Mouse (Mus musculus) kidney, postnatal 0 days (tissue): ENCODE data around the gene Tagln2. TPM values are rescaled to one million over a fixed set of nuclear protein-coding genes. Genes with fewer than 3 reads are reported as not detected.
A peak's percentile ranks its signal among the peaks of the same experiment; 100 is the strongest.

Experiments used
- ATAC-seq: fragments of 200-750 bp; cut with Nextera tagmentation; replicated peaks from 2 replicates; pipeline ENCODE4 v1.8.0; 2017; ENCODE audit warnings: low read depth, moderate number of reproducible peaks, moderate TSS enrichment, moderate library complexity; ENCODE audit not compliant: low FRiP score
- DNase-seq: peaks from one replicate; pipeline ENCODE4 v3.0.0-alpha.2; 2016; ENCODE audit warnings: low spot score
- H3K27ac ChIP-seq: fragments of 300-500 bp; sonication (generic); 2 replicates; pipeline ENCODE4 v1.5.1; 2014; ENCODE audit warnings: mild to moderate bottlenecking
- H3K27me3 ChIP-seq: fragments of 300-500 bp; sonication (generic); 2 replicates; pipeline ENCODE4 v1.6.1; 2014; ENCODE audit warnings: low read length, mixed read lengths; ENCODE audit not compliant: insufficient read depth
- H3K36me3 ChIP-seq: fragments of 300-500 bp; sonication (generic); 2 replicates; pipeline ENCODE4 v1.6.1; 2014; ENCODE audit warnings: low read length, mixed read lengths; ENCODE audit not compliant: insufficient read depth
- H3K4me1 ChIP-seq: fragments of 300-500 bp; sonication (generic); replicated peaks from 2 replicates; pipeline ENCODE4 v1.6.1; 2014; ENCODE audit warnings: antibody characterized with exemption, low read length, mixed read lengths; ENCODE audit not compliant: insufficient read depth
- H3K4me2 ChIP-seq: fragments of 300-500 bp; sonication (generic); 2 replicates; pipeline ENCODE4 v1.6.1; 2014; ENCODE audit warnings: mild to moderate bottlenecking, low read length, moderate library complexity, mixed read lengths
- H3K4me3 ChIP-seq: fragments of 300-500 bp; sonication (generic); replicated peaks from 2 replicates; pipeline ENCODE4 v1.5.1; 2014; ENCODE audit warnings: low read depth, low read length
- H3K9ac ChIP-seq: fragments of 300-500 bp; sonication (generic); 2 replicates; pipeline ENCODE4 v1.6.1; 2014; ENCODE audit warnings: low read depth, low read length
- H3K9me3 ChIP-seq: fragments of 300-500 bp; sonication (generic); replicated peaks from 2 replicates; pipeline ENCODE4 v1.6.1; 2016; ENCODE audit warnings: low read length, inconsistent platforms, mixed read lengths
- CTCF ChIP-seq: IDR thresholded peaks from 2 replicates; pipeline ENCODE4 v1.5.1; 2016; ENCODE audit warnings: antibody characterized with exemption, low read depth, mild to moderate bottlenecking, moderate library complexity
- WGBS: fragments of 180-500 bp; shearing (Covaris S2); extraction: QIAGEN DNeasy Blood & Tissue Kit; methylation state at CpG from one replicate; pipeline ENCODE4 v1.1.7; 2014; 5-methylcytosine and 5-hydroxymethylcytosine counted together
- polyA plus RNA-seq: library from polyadenylated mRNA; unstranded; fragments of >200 nt; fragmentation: Nextera tagmentation; extraction: Ambion mirVana; gene quantifications from 2 replicates; pipeline ENCODE4 v1.2.1, GENCODE M21; 2015

The Tagln2 gene
- polyA plus RNA-seq, 1 experiment from 2014 or later: 225 TPM

- TF ChIP-seq CTCF: no peak
- 56% methylated on average over 6 of the region's 6 CpGs for WGBS
- no peaks in the 10 kb centered on the region for H3K9me3 ChIP-seq
- DNase-seq (no peak), ATAC-seq (no peak)
- no peaks in the 10 kb centered on the region for H3K36me3 ChIP-seq
- H3K4me2 ChIP-seq: no peak overlapping the region
- H3K27me3 ChIP-seq: no peaks in the 10 kb centered on the region
- no peak overlapping the region for H3K9ac ChIP-seq
- H3K27ac ChIP-seq: no peak overlapping the region
- H3K4me1 ChIP-seq: peaks cover 20% of the 10 kb centered on the region
- no peak overlapping the region for H3K4me3 ChIP-seq
Measured at GRCm38 (mm10) chr1:172519644-172520043, 19.8 kb downstream of the Tagln2 start.

GRCm38 (mm10) chr1:172520576-172521440 is 21.0 kb downstream of the Tagln2 start, which contains the start of gene Cfap45:
Cfap45 (plus strand) TSS chr1:172520801.
- TF ChIP-seq CTCF: no peak
- Histone ChIP-seq H3K9me3 (no peaks in the 10 kb centered on the region), H3K4me3 (peak within 1 kb of the TSS; percentile 31), H3K4me2 (peak within 1 kb of the TSS; percentile 62), H3K4me1 (peaks cover 13% of the 10 kb centered on the region; the same call in 1 of the 2 replicates), H3K36me3 (no peaks in the 10 kb centered on the region), H3K9ac (peak within 1 kb of the TSS; percentile 31; the same call in 1 of the 2 replicates), H3K27me3 (no peaks in the 10 kb centered on the region), H3K27ac (peak within 1 kb of the TSS; percentile 33; the same call in 1 of the 2 replicates)
- DNase-seq (peak; percentile 97), ATAC-seq (peak; percentile 85)
- 4% methylated on average over 28 of the region's 28 CpGs for WGBS

GRCm38 (mm10) chr1:172522524-172522923 is 22.7 kb downstream of the Tagln2 start:
- TF ChIP-seq CTCF: no peak
- H3K9ac ChIP-seq: no peak overlapping the region
- WGBS: 69% methylated on average over 7 of the region's 7 CpGs
- ATAC-seq (no peak), DNase-seq (no peak)
- H3K27me3 ChIP-seq: no peaks in the 10 kb centered on the region
- H3K4me1 ChIP-seq: peaks cover 13% of the 10 kb centered on the region; the same call in 1 of the 2 replicates
- no peaks in the 10 kb centered on the region for H3K9me3 ChIP-seq
- H3K4me2 ChIP-seq: no peak overlapping the region
- no peak overlapping the region for H3K27ac ChIP-seq
- H3K36me3 ChIP-seq: no peaks in the 10 kb centered on the region
- H3K4me3 ChIP-seq: no peak overlapping the region

DNA sequence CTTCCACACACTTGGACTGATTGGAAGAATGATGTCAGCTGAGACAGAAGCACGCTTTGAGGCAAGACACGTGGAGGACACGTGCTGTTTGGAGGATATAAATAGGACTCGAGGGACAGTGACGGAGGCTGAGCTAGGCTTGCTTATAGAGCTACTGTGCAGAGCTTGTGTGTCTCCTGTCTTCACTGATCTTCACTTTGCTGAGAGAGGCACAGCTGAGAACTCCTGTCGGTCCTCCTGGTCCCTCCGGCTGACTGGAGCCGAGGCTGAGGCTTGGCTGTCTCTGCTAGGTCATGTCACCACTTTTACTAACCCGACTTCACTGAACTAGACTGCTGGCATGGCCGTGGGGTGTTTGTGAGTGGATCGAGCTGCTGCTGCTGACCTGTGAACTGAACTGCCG is 23.9 kb downstream of the Tagln2 start:
- no peak for ATAC-seq
- no peak overlapping the region for H3K27ac ChIP-seq
- 49% methylated on average over 12 of the region's 12 CpGs for WGBS

DNA sequence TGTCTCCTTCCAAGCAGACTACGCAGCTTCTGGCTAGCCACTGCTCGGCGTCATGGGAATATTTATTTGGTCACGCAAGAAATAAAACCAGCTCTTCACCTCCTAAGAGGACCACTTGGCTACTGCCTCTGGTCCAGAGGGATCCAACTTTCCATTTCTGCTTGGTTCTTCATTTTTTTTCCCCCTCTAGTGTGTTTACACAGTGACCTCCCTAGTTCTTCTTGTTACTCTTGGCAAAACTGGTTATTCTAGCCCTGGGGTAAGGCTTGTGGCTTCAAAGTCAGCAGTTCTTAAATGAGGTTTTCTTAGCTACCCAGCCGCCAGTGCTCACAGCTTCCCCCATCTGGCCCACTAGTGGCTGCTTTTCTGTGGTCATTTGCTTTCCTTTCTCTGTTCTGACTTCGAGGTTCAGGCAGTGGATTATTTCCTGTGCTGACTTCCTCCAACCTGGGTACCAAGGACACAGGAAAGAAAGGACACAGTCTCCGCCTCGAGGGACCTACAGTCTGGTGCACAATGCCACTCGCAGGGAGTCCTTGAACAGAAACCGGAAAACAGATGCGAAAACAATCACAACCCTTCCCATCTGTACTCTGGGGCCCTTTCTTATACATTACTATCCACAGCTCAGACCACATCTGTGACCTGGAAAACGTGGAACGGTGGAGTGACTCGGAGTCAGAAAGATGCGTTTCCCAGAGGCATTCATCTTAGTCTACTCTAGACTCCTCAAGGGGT is 25.3 kb downstream of the Tagln2 start:
- H3K4me1 ChIP-seq: peaks cover 12% of the 10 kb centered on the region
- H3K4me2 ChIP-seq: 0 out of 2 replicates have a peak overlapping the region, but pooled peaks have one; percentile 23
- DNase-seq (peak; percentile 75), ATAC-seq (no peak)
- peak overlapping the region; percentile 14 for H3K27ac ChIP-seq
- peak; percentile 53 for TF ChIP-seq CTCF
- no peak overlapping the region for H3K4me3 ChIP-seq
- no peaks in the 10 kb centered on the region for H3K9me3 ChIP-seq
- H3K27me3 ChIP-seq: no peaks in the 10 kb centered on the region
- H3K36me3 ChIP-seq: no peaks in the 10 kb centered on the region
- 39% methylated on average over 15 of the region's 15 CpGs for WGBS
- no peak overlapping the region for H3K9ac ChIP-seq

More for the DNA sequence above, 23.9 kb downstream of the Tagln2 start:
- Histone ChIP-seq H3K9me3 (no peaks in the 10 kb centered on the region), H3K4me1 (peaks cover 13% of the 10 kb centered on the region; the same call in 1 of the 2 replicates), H3K4me3 (no peak overlapping the region), H3K4me2 (no peak overlapping the region), H3K27me3 (no peaks in the 10 kb centered on the region), H3K9ac (no peak overlapping the region), H3K36me3 (no peaks in the 10 kb centered on the region)
- no peak for TF ChIP-seq CTCF
- no peak for DNase-seq

DNA sequence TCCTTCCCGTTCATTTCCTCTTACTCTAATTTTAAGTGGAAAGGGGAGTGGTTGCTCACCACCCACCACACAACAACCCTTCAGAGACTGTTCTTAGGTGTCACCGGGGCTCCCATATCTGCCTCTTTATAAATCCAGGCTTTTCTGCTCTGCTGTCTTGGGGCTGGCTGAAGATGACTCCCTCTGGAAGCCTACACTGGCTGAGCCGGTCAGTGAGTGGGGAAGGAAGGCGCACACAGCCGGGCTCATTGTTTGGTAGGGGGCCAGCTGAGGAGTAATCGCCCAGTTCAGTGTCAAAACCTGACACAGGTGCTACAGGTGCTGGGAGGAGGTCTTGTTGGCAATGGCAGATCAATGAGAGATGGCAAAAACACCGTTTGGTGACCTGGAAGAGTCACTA is 26.1 kb downstream of the Tagln2 start:
- Histone ChIP-seq H3K9me3 (no peaks in the 10 kb centered on the region), H3K27me3 (no peaks in the 10 kb centered on the region), H3K4me1 (peaks cover 7% of the 10 kb centered on the region), H3K9ac (no peak overlapping the region), H3K36me3 (no peaks in the 10 kb centered on the region), H3K4me3 (no peak overlapping the region), H3K27ac (0 out of 2 replicates have a peak overlapping the region, but pooled peaks have one; percentile 9), H3K4me2 (no peak overlapping the region)
- ATAC-seq: no peak
- no peak for DNase-seq
- TF ChIP-seq CTCF: no peak
- WGBS: 69% methylated on average over 7 of the region's 7 CpGs
